Mouse (Mus musculus): Measurements from ENCODE around the gene Ccdc9. TPM values are rescaled to one million over a fixed set of nuclear protein-coding genes. Genes with fewer than 3 reads are reported as not detected.

Ccdc9 gene
- total RNA-seq, 4 experiments from 2014 or later, result 28.4 to 37.4 (median 32.2) TPM

Other genes starting within 250 kb of the Ccdc9 start
- gene Bicra, start 238.9 kb downstream of the Ccdc9 start, total RNA-seq (2022), result 1 to 10 TPM; 3.7 to 6.8 (median 5.6) TPM
- gene Zfp541, start 225.0 kb downstream of the Ccdc9 start, total RNA-seq (2022), result not detected
- gene Napa, start 188.3 kb downstream of the Ccdc9 start, total RNA-seq (2022), result 100 to 1,000 TPM; 105 to 140 (median 115) TPM
- 10 to 100 TPM; 10.7 to 13.4 (median 11.9) TPM for gene Kptn, start 166.9 kb downstream of the Ccdc9 start, total RNA-seq (2022)
- gene Slc8a2, start 157.0 kb downstream of the Ccdc9 start, total RNA-seq (2022), result under 1 TPM; 0.07 to 0.19 (median 0.13) TPM
- 1 to 10 TPM in 2 of 4 experiments, under 1 TPM in 2; 0.58 to 1.5 (median 0.86) TPM for gene Meis3, start 111.7 kb downstream of the Ccdc9 start, total RNA-seq (2022)
- gene Dhx34, start 64.8 kb downstream of the Ccdc9 start, total RNA-seq (2022), result 1 to 10 TPM; 2.5 to 5.2 (median 4.0) TPM
- gene C5ar2, start 42.6 kb downstream of the Ccdc9 start, total RNA-seq (2022), result under 1 TPM; 0.19 to 0.25 (median 0.23) TPM
- 1 to 10 TPM in 2 of 4 experiments, under 1 TPM in 2; 0.44 to 1.4 (median 0.92) TPM for gene C5ar1, start 27.3 kb downstream of the Ccdc9 start, total RNA-seq (2022)
- gene Inafm1, start 13.2 kb downstream of the Ccdc9 start, total RNA-seq (2022), result 10 to 100 TPM; 13.6 to 19.4 (median 15.8) TPM
- 1 to 10 TPM; 1.4 to 2.1 (median 1.5) TPM for gene Bbc3, start 21.6 kb upstream of the Ccdc9 start, total RNA-seq (2022)
- gene Sae1, start 101.0 kb upstream of the Ccdc9 start, total RNA-seq (2022), result 10 to 100 TPM; 25.0 to 30.6 (median 26.9) TPM
- gene Zc3h4, start 114.1 kb upstream of the Ccdc9 start, total RNA-seq (2022), result 10 to 100 TPM; 23.1 to 28.9 (median 26.7) TPM
- 10 to 100 TPM; 54.7 to 73.2 (median 60.1) TPM for gene Tmem160, start 166.0 kb upstream of the Ccdc9 start, total RNA-seq (2022)
- gene Npas1, start 190.9 kb upstream of the Ccdc9 start, total RNA-seq (2022), result not detected